Mouse (Mus musculus) left cerebral cortex, adult 11 months (tissue): Measurements from ENCODE around the gene Rtn4rl2.
A peak's percentile ranks its signal among the peaks of the same experiment; 100 is the strongest.

Source experiments
- DNase-seq: peaks from one replicate; pipeline ENCODE4 v3.0.0; 2022; ENCODE audit warnings: low spot score

Rtn4rl2 gene

GRCm38 (mm10) chr2:84841905-84842304 is 44.6 kb downstream of the Rtn4rl2 start:
- DNase-seq = no peak

- DNase-seq = no peak
These were observed 45.6 kb downstream of the Rtn4rl2 start for GRCm38 (mm10) chr2:84840748-84841563.

- DNase-seq = no peak
These were observed 46.3 kb downstream of the Rtn4rl2 start for GRCm38 (mm10) chr2:84840016-84840747.

GRCm38 (mm10) chr2:84838993-84839980 is 47.2 kb downstream of the Rtn4rl2 start:
- DNase-seq = no peak

- no peak for DNase-seq
These were observed 47.9 kb downstream of the Rtn4rl2 start, which contains the start of gene Slc43a1 for GRCm38 (mm10) chr2:84838593-84838949. Slc43a1 (plus strand) TSS chr2:84838850.

GRCm38 (mm10) chr2:84837817-84838592 is 48.5 kb downstream of the Rtn4rl2 start:
- no peak for DNase-seq

GRCm38 (mm10) chr2:84837107-84837506 is 49.4 kb downstream of the Rtn4rl2 start:
- no peak for DNase-seq

GRCm38 (mm10) chr2:84831666-84832391 is 54.7 kb downstream of the Rtn4rl2 start:
- DNase-seq = peak; percentile 75

GRCm38 (mm10) chr2:84827283-84827920 is 59.1 kb downstream of the Rtn4rl2 start:
- no peak for DNase-seq

GRCm38 (mm10) chr2:84826488-84827282 is 59.8 kb downstream of the Rtn4rl2 start, which contains the start of gene Timm10:
Timm10 (plus strand) TSS chr2:84826997.
- peak; percentile 89 for DNase-seq

GRCm38 (mm10) chr2:84823237-84823636 is 63.3 kb downstream of the Rtn4rl2 start:
- no peak for DNase-seq

- no peak for DNase-seq
These were observed 64.0 kb downstream of the Rtn4rl2 start, which contains the start of gene Smtnl1 for GRCm38 (mm10) chr2:84822552-84822951. Smtnl1 (minus strand) TSS chr2:84822652.
